Mouse (Mus musculus) embryonic facial prominence, embryonic 11.5 days (tissue): Measurements from ENCODE around the gene Zfp706. TPM values are rescaled to one million over a fixed set of nuclear protein-coding genes. Genes with fewer than 3 reads are reported as not detected.

ENCODE experiments used
- ATAC-seq: fragments of 200-750 bp; cut with Nextera tagmentation; replicated peaks from 2 replicates; pipeline ENCODE4 v1.8.0; 2017; ENCODE audit warnings: low read depth; ENCODE audit not compliant: insufficient number of reproducible peaks, low FRiP score, low TSS enrichment
- DNase-seq: peaks from one replicate; pipeline ENCODE4 v3.0.0-alpha.2; 2015; ENCODE audit warnings: low spot score
- H3K27ac ChIP-seq: fragments of 300-500 bp; sonication (generic); replicated peaks from 2 replicates; pipeline ENCODE4 v1.5.1; 2014; ENCODE audit warnings: mild to moderate bottlenecking, low read depth, low read length, control low read depth
- H3K27me3 ChIP-seq: fragments of 300-500 bp; sonication (generic); 2 replicates; pipeline ENCODE4 v1.6.1; 2014; ENCODE audit warnings: mild to moderate bottlenecking, low read length, moderate library complexity, mixed read lengths; ENCODE audit not compliant: control insufficient read depth, insufficient read depth
- H3K36me3 ChIP-seq: fragments of 300-500 bp; sonication (generic); replicated peaks from 2 replicates; pipeline ENCODE4 v1.6.1; 2014; ENCODE audit warnings: low read depth, mild to moderate bottlenecking, low read length, moderate library complexity, mixed read lengths; ENCODE audit not compliant: control insufficient read depth, insufficient read depth
- H3K4me1 ChIP-seq: fragments of 300-500 bp; sonication (generic); 2 replicates; pipeline ENCODE4 v1.6.1; 2014; ENCODE audit warnings: low read length, mixed read lengths; ENCODE audit not compliant: control insufficient read depth, insufficient read depth
- H3K4me2 ChIP-seq: fragments of 300-500 bp; sonication (generic); 2 replicates; pipeline ENCODE4 v1.6.1; 2014; ENCODE audit warnings: low read depth, mild to moderate bottlenecking, control low read depth, low read length, moderate library complexity
- H3K4me3 ChIP-seq: fragments of 300-500 bp; sonication (generic); 2 replicates; pipeline ENCODE4 v1.5.1; 2014; ENCODE audit warnings: low read depth, low read length, control low read depth
- H3K9ac ChIP-seq: fragments of 300-500 bp; sonication (generic); replicated peaks from 2 replicates; pipeline ENCODE4 v1.6.1; 2014; ENCODE audit warnings: mild to moderate bottlenecking, control low read depth, low read length
- H3K9me3 ChIP-seq: fragments of 300-500 bp; sonication (generic); replicated peaks from 2 replicates; pipeline ENCODE4 v1.6.1; 2016; ENCODE audit warnings: mild to moderate bottlenecking, low read length, inconsistent platforms, mixed read lengths; ENCODE audit not compliant: control insufficient read depth
- WGBS: fragments of 180-500 bp; shearing (Covaris S2); extraction: QIAGEN DNeasy Blood & Tissue Kit; methylation state at CpG from one replicate; pipeline ENCODE4 v1.1.7; 2014; 5-methylcytosine and 5-hydroxymethylcytosine counted together
- polyA plus RNA-seq: library from polyadenylated mRNA; unstranded; fragments of >200 nt; fragmentation: Nextera tagmentation; extraction: Ambion mirVana; gene quantifications from 2 replicates; pipeline ENCODE4 v1.2.1, GENCODE M21; 2014

Gene Zfp706
- polyA plus RNA-seq, 1 experiment from 2014 or later, result 407 TPM

DNA sequence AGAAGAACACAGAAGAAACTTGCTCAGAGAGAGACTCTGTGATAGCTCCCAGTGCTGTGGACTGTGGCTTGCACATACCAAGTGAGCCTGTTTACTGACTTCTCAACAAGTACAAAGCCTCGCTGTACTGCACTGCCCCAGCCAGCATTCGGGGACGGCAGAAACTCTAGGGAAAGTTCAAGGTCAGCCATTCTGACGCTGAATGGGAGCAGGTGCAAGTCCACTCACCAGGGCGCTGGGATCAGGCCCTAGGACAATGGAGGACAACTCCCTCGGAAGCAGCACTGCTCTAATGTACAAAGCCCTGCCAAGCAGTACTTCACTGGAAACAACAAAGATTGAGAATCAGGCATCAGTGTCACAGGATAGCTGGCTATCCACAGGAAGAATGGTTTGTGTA is 16.2 kb downstream of the Zfp706 start:
- Histone ChIP-seq H3K27me3 (no peaks in the 10 kb centered on the region), H3K9ac (no peak overlapping the region), H3K27ac (no peak overlapping the region), H3K36me3 (no peaks in the 10 kb centered on the region), H3K9me3 (no peaks in the 10 kb centered on the region), H3K4me2 (no peak overlapping the region), H3K4me3 (no peak overlapping the region), H3K4me1 (no peaks in the 10 kb centered on the region; the same call in 1 of the 2 replicates)
- DNase-seq, result no peak
- WGBS, result 56% methylated on average over 6 of the region's 6 CpGs
- ATAC-seq, result no peak

DNA sequence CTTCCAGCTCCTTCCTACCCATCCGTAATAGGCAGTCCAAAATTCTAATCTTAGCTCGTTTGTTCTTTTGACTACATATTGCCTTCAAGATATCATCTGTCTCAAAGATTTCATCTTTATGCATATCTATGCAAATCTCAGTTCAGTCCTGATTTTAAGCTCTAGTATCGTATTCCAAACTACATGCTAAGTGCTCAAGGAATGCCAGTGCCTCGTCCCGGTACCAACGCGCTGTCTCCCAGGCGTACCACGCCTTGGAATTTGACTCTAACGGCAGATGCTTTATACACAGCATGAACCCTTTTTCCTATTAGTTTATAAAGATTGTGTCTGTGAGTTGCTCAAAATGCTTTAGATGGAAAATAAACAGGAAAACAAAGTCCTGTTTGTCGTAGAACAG is 17.7 kb downstream of the Zfp706 start:
- H3K4me1 ChIP-seq, result no peaks in the 10 kb centered on the region; the same call in 1 of the 2 replicates

DNA sequence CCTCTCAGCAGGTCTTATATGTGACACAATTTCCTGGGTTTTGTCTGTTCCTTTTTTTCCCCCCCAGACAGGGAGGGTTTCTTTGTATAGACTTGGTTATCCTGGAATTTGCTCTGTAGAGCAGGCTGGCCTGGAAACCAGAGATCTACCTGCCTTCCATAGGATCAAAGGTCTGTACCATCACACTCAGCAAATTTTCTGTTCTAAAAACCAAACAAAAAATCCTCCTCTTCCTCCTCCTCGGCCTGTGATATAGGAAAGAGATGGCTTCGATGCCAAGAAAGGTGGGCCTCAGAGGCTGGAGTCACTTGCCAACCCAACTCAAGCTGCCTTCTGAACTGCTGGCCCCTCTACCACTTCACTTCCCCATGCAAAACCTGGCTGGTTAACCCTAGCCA is 18.9 kb downstream of the Zfp706 start:
- H3K4me1 ChIP-seq, result no peaks in the 10 kb centered on the region; the same call in 1 of the 2 replicates
- WGBS, result 98% methylated on average over 2 of the region's 2 CpGs
- no peak overlapping the region for H3K4me3 ChIP-seq
- no peaks in the 10 kb centered on the region for H3K36me3 ChIP-seq
- no peaks in the 10 kb centered on the region for H3K9me3 ChIP-seq
- DNase-seq (no peak), ATAC-seq (no peak)
- H3K9ac ChIP-seq, result no peak overlapping the region
- no peaks in the 10 kb centered on the region for H3K27me3 ChIP-seq
- no peak overlapping the region for H3K27ac ChIP-seq
- no peak overlapping the region for H3K4me2 ChIP-seq

More for the DNA sequence above, 17.7 kb downstream of the Zfp706 start:
- 79% methylated on average over 11 of the region's 11 CpGs for WGBS
- Histone ChIP-seq H3K36me3 (no peaks in the 10 kb centered on the region), H3K9ac (no peak overlapping the region), H3K4me3 (no peak overlapping the region), H3K27me3 (no peaks in the 10 kb centered on the region), H3K27ac (no peak overlapping the region), H3K9me3 (no peaks in the 10 kb centered on the region), H3K4me2 (no peak overlapping the region)
- DNase-seq (no peak), ATAC-seq (no peak)

DNA sequence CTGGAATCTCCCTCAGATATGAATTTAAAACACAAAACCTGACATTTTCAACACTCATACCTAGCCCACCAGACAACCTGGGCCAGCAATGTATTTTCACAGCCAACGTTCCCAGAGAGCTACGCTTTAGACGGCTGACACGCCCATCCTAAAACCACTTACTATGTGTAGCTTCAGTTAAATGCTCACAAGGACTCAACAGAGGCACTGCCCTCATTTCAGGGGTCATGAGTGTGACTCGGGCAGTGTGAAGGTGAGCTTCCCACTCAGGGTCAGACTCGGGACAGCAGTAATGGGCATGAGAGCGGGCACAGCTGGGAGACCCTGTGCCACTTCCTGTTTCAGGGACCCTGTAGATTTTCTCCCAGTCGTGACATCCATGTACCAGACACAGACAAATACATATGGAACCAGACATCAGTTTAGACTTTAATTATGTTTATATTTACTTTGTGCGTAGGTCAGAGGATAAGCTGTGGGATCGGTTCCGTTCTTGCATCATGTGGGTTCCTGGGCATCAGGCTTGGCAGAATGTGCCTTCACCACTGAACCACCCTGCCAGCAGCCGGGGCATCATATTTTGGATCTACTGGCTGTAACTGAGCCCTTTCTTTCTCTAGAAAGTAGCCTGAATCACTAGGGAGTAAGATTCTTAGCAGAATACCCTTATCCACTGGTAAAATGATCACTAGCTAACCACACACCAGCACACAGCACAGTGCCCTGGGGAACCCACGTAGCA is 19.4 kb downstream of the Zfp706 start:
- 79% methylated on average over 13 of the region's 13 CpGs for WGBS
- DNase-seq, result no peak
- no peak overlapping the region for H3K4me3 ChIP-seq

DNA sequence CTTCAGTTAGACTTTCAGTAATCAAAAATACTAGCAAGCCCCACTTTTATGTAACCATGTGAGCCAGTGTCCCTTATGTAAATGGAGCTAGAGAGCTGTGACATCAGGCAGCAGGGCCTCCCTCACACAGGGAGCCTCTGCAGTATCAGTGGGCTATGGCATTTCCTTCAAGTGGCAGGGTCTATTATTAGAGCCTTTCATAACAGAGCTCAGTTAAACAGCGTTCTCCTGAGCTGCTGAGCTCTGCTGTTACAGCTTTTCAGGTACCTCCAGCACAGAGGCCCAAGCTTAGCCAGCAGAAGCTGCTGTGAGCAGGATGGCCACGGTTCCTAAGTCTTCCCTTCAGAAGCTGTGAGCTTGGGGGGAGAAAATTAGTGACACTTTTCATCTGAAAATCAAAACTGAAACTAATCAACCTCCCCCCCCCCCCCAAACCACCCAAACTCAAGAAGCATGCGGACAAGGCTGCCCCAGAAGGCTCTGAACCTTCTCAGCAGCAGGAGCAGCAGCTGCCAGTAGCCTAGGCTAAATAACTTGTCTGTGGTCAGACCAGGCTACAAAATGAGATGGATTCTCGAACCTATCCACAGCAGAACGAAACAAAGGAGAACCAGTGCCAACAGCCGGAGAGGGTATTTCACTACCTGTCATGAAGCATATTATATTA is 20.2 kb downstream of the Zfp706 start:
- H3K4me3 ChIP-seq, result no peak overlapping the region
- no peaks in the 10 kb centered on the region; the same call in 1 of the 2 replicates for H3K4me1 ChIP-seq
- H3K36me3 ChIP-seq, result no peaks in the 10 kb centered on the region
- ATAC-seq (no peak), DNase-seq (no peak)
- WGBS, result 68% methylated on average over 6 of the region's 6 CpGs
- H3K9me3 ChIP-seq, result no peaks in the 10 kb centered on the region
- no peaks in the 10 kb centered on the region for H3K27me3 ChIP-seq
- H3K27ac ChIP-seq, result no peak overlapping the region
- no peak overlapping the region for H3K4me2 ChIP-seq
- no peak overlapping the region for H3K9ac ChIP-seq

More for the DNA sequence above, 19.4 kb downstream of the Zfp706 start:
- H3K4me2 ChIP-seq, result no peak overlapping the region
- no peak overlapping the region for H3K9ac ChIP-seq
- ATAC-seq, result no peak
- H3K36me3 ChIP-seq, result no peaks in the 10 kb centered on the region
- no peaks in the 10 kb centered on the region; the same call in 1 of the 2 replicates for H3K4me1 ChIP-seq
- no peaks in the 10 kb centered on the region for H3K9me3 ChIP-seq
- H3K27ac ChIP-seq, result no peak overlapping the region
- H3K27me3 ChIP-seq, result no peaks in the 10 kb centered on the region

DNA sequence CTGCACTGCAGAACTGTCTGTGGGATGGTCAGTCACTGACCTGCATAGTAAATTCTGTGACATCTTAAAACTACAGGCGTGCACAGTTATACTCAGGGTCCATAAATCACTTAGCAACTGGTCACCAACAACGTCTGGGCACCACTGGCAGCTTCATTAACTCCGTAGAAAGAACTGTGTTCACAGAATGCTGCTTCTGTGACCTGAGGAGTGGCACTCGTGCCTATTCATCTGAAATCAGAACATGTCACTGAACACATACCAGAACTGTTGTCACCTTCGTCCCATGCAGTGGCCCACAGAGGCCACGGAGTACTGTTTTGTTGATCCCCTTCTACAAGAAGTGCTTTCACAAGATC is 22.0 kb downstream of the Zfp706 start:
- H3K27ac ChIP-seq, result no peak overlapping the region
- ATAC-seq, result no peak
- 80% methylated on average over 6 of the region's 6 CpGs for WGBS

DNA sequence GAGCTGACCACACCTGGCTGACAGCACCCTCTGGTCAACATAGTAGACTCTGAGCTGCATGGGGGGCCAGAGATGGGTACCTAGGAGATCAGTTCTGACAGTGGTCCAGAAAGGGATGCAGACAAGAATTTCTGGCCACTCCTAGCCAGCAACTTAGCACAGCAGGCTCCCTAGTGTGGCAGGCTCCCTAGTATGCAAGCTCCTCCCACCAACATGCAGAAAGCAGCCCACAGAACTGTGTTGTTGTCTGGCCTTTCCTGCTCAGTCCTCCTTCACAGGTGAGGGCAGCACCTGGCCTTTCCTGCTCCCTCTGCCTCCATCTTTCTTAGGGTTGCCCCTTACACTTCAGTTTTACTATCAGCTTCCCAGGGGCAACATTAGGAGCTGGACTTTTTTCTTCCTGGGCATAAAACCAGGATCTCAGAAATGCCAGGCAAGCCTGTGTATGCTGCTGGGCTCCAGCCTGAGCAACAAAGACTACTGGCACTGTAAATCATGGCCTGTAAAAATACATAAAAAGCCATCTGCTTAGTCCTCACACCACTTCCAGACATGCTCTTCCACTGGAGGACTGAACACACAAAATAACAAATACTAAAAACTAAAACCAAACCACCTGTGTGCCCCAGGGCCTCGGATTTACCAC is 22.5 kb downstream of the Zfp706 start:
- ATAC-seq, result no peak
- Histone ChIP-seq H3K36me3 (no peaks in the 10 kb centered on the region), H3K27me3 (no peaks in the 10 kb centered on the region), H3K4me3 (no peak overlapping the region), H3K27ac (no peak overlapping the region), H3K9ac (no peak overlapping the region), H3K4me2 (no peak overlapping the region), H3K4me1 (peaks cover 3% of the 10 kb centered on the region; the same call in 1 of the 2 replicates), H3K9me3 (no peaks in the 10 kb centered on the region)
- 69% methylated on average over 1 of the region's 1 CpGs for WGBS
- no peak for DNase-seq

More for the DNA sequence above, 22.0 kb downstream of the Zfp706 start:
- H3K36me3 ChIP-seq, result no peaks in the 10 kb centered on the region
- H3K4me1 ChIP-seq, result peaks cover under 1% of the 10 kb centered on the region; the same call in 1 of the 2 replicates
- no peak overlapping the region for H3K4me3 ChIP-seq
- H3K4me2 ChIP-seq, result no peak overlapping the region
- H3K9ac ChIP-seq, result no peak overlapping the region
- H3K27me3 ChIP-seq, result no peaks in the 10 kb centered on the region
- no peak for DNase-seq
- no peaks in the 10 kb centered on the region for H3K9me3 ChIP-seq

DNA sequence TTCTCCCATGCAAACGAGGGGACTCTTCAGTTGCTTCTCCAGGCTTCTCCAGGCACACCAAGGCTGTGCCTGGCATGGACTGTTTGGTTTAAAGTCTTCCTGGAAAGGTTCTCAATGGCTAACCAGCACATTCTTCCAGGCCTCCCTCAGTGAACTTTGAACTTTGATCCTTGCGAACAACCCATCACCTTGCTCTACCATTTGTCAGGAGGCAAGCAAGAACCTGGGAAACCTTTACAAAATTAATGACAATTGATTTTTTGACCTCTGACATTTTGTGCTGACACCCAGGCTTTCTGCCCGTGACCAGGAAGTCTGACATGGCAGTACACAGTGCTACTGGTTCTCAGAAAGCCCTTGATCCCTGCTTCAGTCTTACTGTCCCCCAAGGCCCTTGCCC is 24.1 kb downstream of the Zfp706 start:
- H3K4me2 ChIP-seq, result no peak overlapping the region
- H3K9ac ChIP-seq, result no peak overlapping the region
- H3K27ac ChIP-seq, result no peak overlapping the region
- DNase-seq (no peak), ATAC-seq (no peak)
- H3K36me3 ChIP-seq, result no peaks in the 10 kb centered on the region
- H3K4me3 ChIP-seq, result no peak overlapping the region
- WGBS, result 70% methylated on average over 3 of the region's 3 CpGs
- peaks cover 3% of the 10 kb centered on the region; the same call in 1 of the 2 replicates for H3K4me1 ChIP-seq
- H3K27me3 ChIP-seq, result no peaks in the 10 kb centered on the region
- H3K9me3 ChIP-seq, result no peaks in the 10 kb centered on the region
